Mouse (Mus musculus) CH12.LX (cell line): Measurements from ENCODE around the gene Zfp384. TPM values are rescaled to one million over a fixed set of nuclear protein-coding genes. Genes with fewer than 3 reads are reported as not detected.
A peak's percentile ranks its signal among the peaks of the same experiment; 100 is the strongest.

Experiments
- DNase-seq: peaks from one replicate; pipeline ENCODE4 v3.0.0-alpha.2; 2013; ENCODE audit errors: extremely low read depth
- H3K27ac ChIP-seq: 2 replicates; pipeline ENCODE4 v1.5.1; 2012; ENCODE audit warnings: low read depth, mild to moderate bottlenecking, control low read depth, moderate library complexity; ENCODE audit not compliant: insufficient read depth
- H3K27me3 ChIP-seq: replicated peaks from 2 replicates; pipeline ENCODE3; 2012; ENCODE audit warnings: inconsistent platforms
- H3K36me3 ChIP-seq, 2 experiments: replicated peaks in 1 of 2; 2 replicates each; pipeline versions ENCODE3 to v1.6.1; 2012; ENCODE audit warnings: inconsistent platforms in 1 of 2, low read length in 1 of 2, mild to moderate bottlenecking in 1 of 2, mixed read lengths in 1 of 2, moderate library complexity in 1 of 2; ENCODE audit not compliant: control insufficient read depth in 1 of 2, insufficient read depth in 1 of 2
- H3K4me1 ChIP-seq, 2 experiments: 2 replicates each; pipeline ENCODE4 v1.6.1; 2012; ENCODE audit warnings: inconsistent platforms in 1 of 2, moderate library complexity in 1 of 2; ENCODE audit not compliant: insufficient read depth in 2 of 2, control insufficient read depth in 1 of 2
- H3K4me2 ChIP-seq: 2 replicates; pipeline ENCODE4 v1.6.1; 2012; ENCODE audit warnings: low read depth, mild to moderate bottlenecking, control low read depth; ENCODE audit not compliant: poor library complexity, insufficient read depth, severe bottlenecking
- H3K4me3 ChIP-seq, 3 experiments: fragments of 150-350 bp in 1 of 3; sonication (generic) in 1 of 3; replicated peaks in 1 of 3; 2 replicates each; pipeline versions ENCODE3 to v1.5.1; 2011 to 2012; ENCODE audit warnings: low read depth in 2 of 3, low read length in 2 of 3, mild to moderate bottlenecking in 2 of 3, moderate library complexity in 2 of 3, control low read depth in 1 of 3, improper control_type of control experiment in 1 of 3, inconsistent platforms in 1 of 3, mixed read lengths in 1 of 3; ENCODE audit not compliant: poor library complexity in 1 of 3
- H3K79me2 ChIP-seq: replicated peaks from 2 replicates; pipeline ENCODE4 v1.6.1; 2012; ENCODE audit warnings: mild to moderate bottlenecking, moderate library complexity; ENCODE audit not compliant: control insufficient read depth, poor library complexity, insufficient read depth, severe bottlenecking; ENCODE audit errors: extremely low read depth
- H3K9ac ChIP-seq: 2 replicates; pipeline ENCODE4 v1.6.1; 2012; ENCODE audit warnings: low read depth, mild to moderate bottlenecking, control low read depth, moderate library complexity; ENCODE audit not compliant: insufficient read depth
- H3K9me3 ChIP-seq: replicated peaks from 2 replicates; pipeline ENCODE3; 2012; ENCODE audit warnings: low read length, inconsistent platforms, mixed read lengths
- BHLHE40 ChIP-seq: IDR thresholded peaks from 2 replicates; pipeline ENCODE4 v1.6.1; 2011; ENCODE audit warnings: mild to moderate bottlenecking, low read depth, low read length, improper control_type of control experiment
- CHD1 ChIP-seq: IDR thresholded peaks from 2 replicates; pipeline ENCODE4 v1.6.1; 2012; ENCODE audit warnings: low read depth, low read length, improper control_type of control experiment, inconsistent platforms
- CTCF ChIP-seq, 2 experiments: IDR thresholded peaks in 1 of 2; conservative IDR thresholded peaks in 1 of 2; 2 replicates each; pipeline ENCODE4 v1.5.1; 2011 to 2012; ENCODE audit warnings: low read depth in 2 of 2, low read length in 2 of 2, improper control_type of control experiment in 1 of 2, inconsistent platforms in 1 of 2, mild to moderate bottlenecking in 1 of 2, moderate library complexity in 1 of 2
- E2F4 ChIP-seq: IDR thresholded peaks from 2 replicates; pipeline ENCODE4 v1.6.1; 2011; ENCODE audit warnings: low read depth, low read length, improper control_type of control experiment; ENCODE audit not compliant: insufficient replicate concordance
- ETS1 ChIP-seq: conservative IDR thresholded peaks from 2 replicates; pipeline ENCODE4 v1.6.1; 2012; ENCODE audit warnings: low read depth, mild to moderate bottlenecking, inconsistent platforms, low read length, improper control_type of control experiment, moderate library complexity
- GABPA ChIP-seq: IDR thresholded peaks from 2 replicates; pipeline ENCODE4 v1.6.1; 2012; ENCODE audit warnings: low read depth, low read length, improper control_type of control experiment, inconsistent platforms; ENCODE audit not compliant: insufficient replicate concordance
- HCFC1 ChIP-seq: IDR thresholded peaks from 2 replicates; pipeline ENCODE4 v1.6.1; 2012; ENCODE audit warnings: low read depth, mild to moderate bottlenecking, inconsistent platforms, low read length, improper control_type of control experiment
- JUN ChIP-seq: IDR thresholded peaks from 2 replicates; pipeline ENCODE4 v1.6.1; 2011; ENCODE audit warnings: low read depth, mild to moderate bottlenecking, low read length, improper control_type of control experiment, moderate library complexity; ENCODE audit not compliant: insufficient read depth
- JUND ChIP-seq: conservative IDR thresholded peaks from 2 replicates; pipeline ENCODE4 v1.6.1; 2011; ENCODE audit warnings: low read depth, low read length, improper control_type of control experiment
- MAFK ChIP-seq: IDR thresholded peaks from 2 replicates; pipeline ENCODE4 v1.6.1; 2011; ENCODE audit warnings: low read length, improper control_type of control experiment; ENCODE audit not compliant: insufficient replicate concordance
- MAX ChIP-seq: IDR thresholded peaks from 2 replicates; pipeline ENCODE4 v1.6.1; 2011; ENCODE audit warnings: low read length, improper control_type of control experiment
- MAZ ChIP-seq: IDR thresholded peaks from 2 replicates; pipeline ENCODE4 v1.6.1; 2012; ENCODE audit warnings: low read depth, mild to moderate bottlenecking, inconsistent platforms, low read length, improper control_type of control experiment, moderate library complexity
- NELFE ChIP-seq: IDR thresholded peaks from 2 replicates; pipeline ENCODE4 v1.6.1; 2011; ENCODE audit warnings: low read depth, low read length, improper control_type of control experiment
- PAX5 ChIP-seq: IDR thresholded peaks from 2 replicates; pipeline ENCODE4 v1.6.1; 2012; ENCODE audit warnings: low read length, inconsistent platforms, mixed read lengths
- POLR2A ChIP-seq: IDR thresholded peaks from 2 replicates; pipeline ENCODE4 v1.6.1; 2011; ENCODE audit warnings: low read depth, mild to moderate bottlenecking, improper control_type of control experiment, low read length
- RAD21 ChIP-seq: IDR thresholded peaks from 2 replicates; pipeline ENCODE4 v1.6.1; 2011; ENCODE audit warnings: low read depth, mild to moderate bottlenecking, low read length, improper control_type of control experiment, moderate library complexity
- RCOR1 ChIP-seq: conservative IDR thresholded peaks from 2 replicates; pipeline ENCODE4 v1.6.1; 2012; ENCODE audit warnings: low read depth, mild to moderate bottlenecking, inconsistent platforms, low read length, improper control_type of control experiment
- SIN3A ChIP-seq: IDR thresholded peaks from 2 replicates; pipeline ENCODE4 v1.6.1; 2012; ENCODE audit warnings: low read length, improper control_type of control experiment, inconsistent platforms
- ZC3H11A ChIP-seq: IDR thresholded peaks from 2 replicates; pipeline ENCODE4 v1.6.1; 2012; ENCODE audit warnings: low read depth, mild to moderate bottlenecking, inconsistent platforms, low read length, improper control_type of control experiment
- ZKSCAN1 ChIP-seq: IDR thresholded peaks from 2 replicates; pipeline ENCODE4 v1.6.1; 2012; ENCODE audit warnings: low read depth, inconsistent platforms, low read length, improper control_type of control experiment, borderline replicate concordance
- ZMIZ1 ChIP-seq: IDR thresholded peaks from 2 replicates; pipeline ENCODE4 v1.6.1; 2012; ENCODE audit warnings: low read depth, mild to moderate bottlenecking, inconsistent platforms, low read length, improper control_type of control experiment
- dilution Hi-C: fragments of 300-500 bp; cut with MboI; formaldehyde crosslinking; loops from 2 replicates; pipeline ENCODE4 v1.14.3; 2020; ENCODE audit warnings: low sequenced_read_pairs; ENCODE audit not compliant: extremely low pct_unique_long_range_greater_than_20kb, extremely low pct_ligation_motif_present
- in situ Hi-C: fragments of 300-500 bp; cut with MboI; formaldehyde crosslinking; loops from 3 replicates; pipeline ENCODE4 v1.14.3; 2019; ENCODE audit warnings: low sequenced_read_pairs, low pct_ligation_motif_present, low pct_unique_long_range_greater_than_20kb, mixed read lengths
- polyA plus RNA-seq: library from polyadenylated mRNA; unstranded; fragments of >175 nt; gene quantifications from 2 replicates; pipeline ENCODE4 v1.2.1, GENCODE M21; 2012; ENCODE audit warnings: low read depth; ENCODE audit not compliant: insufficient read length
- total RNA-seq, 2 experiments: library from RNA; depleted of rRNA; stranded (reverse); fragments of 300-350 nt in 1 of 2; fragments of >200 nt in 1 of 2; gene quantifications; 2 replicates each; pipeline ENCODE4 v1.2.3; 2012 to 2014

The Zfp384 gene
- total and polyA plus RNA-seq, 3 experiments: 14.0 to 34.4 (median 17.0) TPM

GRCm38 (mm10) chr6:125040221-125040620 lies 31.3 kb downstream of the Zfp384 start:
- in situ Hi-C loops: loop anchor here (10.0 to 25.0 kb wide), 2 partner anchors 55 to 178 kb away; partner anchors contain the start of genes Chd4, Gpr162 and P3h3
- Histone ChIP-seq H3K36me3 (peaks cover 34 to 56% of the 10 kb centered on the region in 2 experiments), H3K4me1 (peaks cover 7 to 25% of the 10 kb centered on the region in 2 experiments; a peak in 3 of 4 replicates), H3K9me3 (no peaks in the 10 kb centered on the region), H3K27me3 (no peaks in the 10 kb centered on the region), H3K4me2 (peak overlapping the region; percentile 86), H3K9ac (peak overlapping the region; percentile 77), H3K79me2 (peaks cover 23% of the 10 kb centered on the region), H3K27ac (no peak overlapping the region), H3K4me3 (peak overlapping the region; percentile 71 to 80 (median 76))
- dilution Hi-C loops: no loop called here
- no peak for DNase-seq
- TF ChIP-seq MAX: no peak
- no peak for TF ChIP-seq ZMIZ1
- TF ChIP-seq HCFC1: no peak
- no peak for TF ChIP-seq GABPA
- no peak for TF ChIP-seq PAX5
- TF ChIP-seq SIN3A: no peak
- TF ChIP-seq ZKSCAN1: no peak
- no peak for TF ChIP-seq JUN
- no peak for TF ChIP-seq BHLHE40
- no peak for TF ChIP-seq E2F4
- no peak for TF ChIP-seq MAZ
- no peak for TF ChIP-seq MAFK
- TF ChIP-seq RCOR1: no peak
- TF ChIP-seq CHD1: no peak
- TF ChIP-seq POLR2A: no peak
- TF ChIP-seq CTCF (conservative IDR thresholded peaks at IDR 0.05 in 1 of 2, IDR thresholded peaks at IDR 0.05 in 1 of 2; ENCODE audit: low read depth in 2 of 2, low read length in 2 of 2): no peak
- TF ChIP-seq RAD21: no peak
- no peak for TF ChIP-seq NELFE
- TF ChIP-seq ZC3H11A: no peak

- peaks cover 7 to 25% of the 10 kb centered on the region in 2 experiments; a peak in 3 of 4 replicates for H3K4me1 ChIP-seq
- peaks cover 23% of the 10 kb centered on the region for H3K79me2 ChIP-seq
- in situ Hi-C loops (loop anchor here (10.0 to 25.0 kb wide), 2 partner anchors 54 to 179 kb away; partner anchors contain the start of genes Chd4, Gpr162 and P3h3), dilution Hi-C loops (no loop called here)
- no peaks in the 10 kb centered on the region for H3K27me3 ChIP-seq
- peak overlapping the region; percentile 11 to 80 (median 31) for H3K4me3 ChIP-seq
- H3K27ac ChIP-seq: peak overlapping the region; percentile 26; the same call in 1 of the 2 replicates
- H3K9me3 ChIP-seq: no peaks in the 10 kb centered on the region
- peak overlapping the region; percentile 77; the same call in 1 of the 2 replicates for H3K9ac ChIP-seq
- peak; percentile 76 for TF ChIP-seq JUND
- no peak; the same call in 1 of the 2 replicates for TF ChIP-seq ETS1
- peak; percentile 51; the same call in 1 of the 2 replicates for TF ChIP-seq JUN
- peak; percentile 70 for DNase-seq
- peaks cover 32 to 54% of the 10 kb centered on the region in 2 experiments for H3K36me3 ChIP-seq
- peak overlapping the region; percentile 80 for H3K4me2 ChIP-seq
Observed at GRCm38 (mm10) chr6:125041047-125041446, 32.1 kb downstream of the Zfp384 start.
